Mouse (Mus musculus) lung, postnatal 0 days (tissue): ENCODE data around the gene Cldn13. TPM values are rescaled to one million over a fixed set of nuclear protein-coding genes. Genes with fewer than 3 reads are reported as not detected.
A peak's percentile ranks its signal among the peaks of the same experiment; 100 is the strongest.

Source experiments
- ATAC-seq: fragments of 200-750 bp; cut with Nextera tagmentation; 2 replicates; pipeline ENCODE4 v1.8.0; 2017; ENCODE audit warnings: moderate library complexity
- DNase-seq: peaks from one replicate; pipeline ENCODE4 v3.0.0-alpha.2; 2016; ENCODE audit warnings: low spot score
- H3K27ac ChIP-seq: fragments of 300-500 bp; sonication (generic); 2 replicates; pipeline ENCODE4 v1.5.1; 2014; ENCODE audit warnings: antibody characterized with exemption, mild to moderate bottlenecking, low read length, mixed read lengths
- H3K27me3 ChIP-seq: fragments of 300-500 bp; sonication (generic); replicated peaks from 2 replicates; pipeline ENCODE4 v1.6.1; 2014; ENCODE audit warnings: low read length, mixed read lengths; ENCODE audit not compliant: insufficient read depth
- H3K36me3 ChIP-seq: fragments of 300-500 bp; sonication (generic); 2 replicates; pipeline ENCODE4 v1.6.1; 2014; ENCODE audit warnings: low read length, mixed read lengths; ENCODE audit not compliant: insufficient read depth
- H3K4me1 ChIP-seq: fragments of 300-500 bp; sonication (generic); 2 replicates; pipeline ENCODE4 v1.6.1; 2014; ENCODE audit warnings: antibody characterized with exemption, low read depth, low read length, mixed read lengths; ENCODE audit not compliant: insufficient read depth
- H3K4me2 ChIP-seq: fragments of 300-500 bp; sonication (generic); replicated peaks from 2 replicates; pipeline ENCODE4 v1.6.1; 2014; ENCODE audit warnings: low read depth, mild to moderate bottlenecking, low read length, moderate library complexity, mixed read lengths
- H3K4me3 ChIP-seq: fragments of 300-500 bp; sonication (generic); 2 replicates; pipeline ENCODE4 v1.5.1; 2014; ENCODE audit warnings: low read depth, low read length
- H3K9ac ChIP-seq: fragments of 300-500 bp; sonication (generic); replicated peaks from 2 replicates; pipeline ENCODE4 v1.6.1; 2014; ENCODE audit warnings: low read depth, mild to moderate bottlenecking
- H3K9me3 ChIP-seq: fragments of 300-500 bp; sonication (generic); 2 replicates; pipeline ENCODE4 v1.6.1; 2016; ENCODE audit warnings: low read length, mixed read lengths
- CTCF ChIP-seq: IDR thresholded peaks from 2 replicates; pipeline ENCODE4 v1.5.1; 2016; ENCODE audit warnings: antibody characterized with exemption, mild to moderate bottlenecking
- EP300 ChIP-seq: IDR thresholded peaks from 2 replicates; pipeline ENCODE4 v1.6.1; 2016; ENCODE audit warnings: antibody characterized with exemption, mild to moderate bottlenecking, control low read depth
- WGBS: fragments of 180-500 bp; shearing (Covaris S2); extraction: QIAGEN DNeasy Blood & Tissue Kit; methylation state at CpG from one replicate; pipeline ENCODE4 v1.1.7; 2014; 5-methylcytosine and 5-hydroxymethylcytosine counted together
- polyA plus RNA-seq: library from polyadenylated mRNA; unstranded; fragments of >200 nt; fragmentation: Nextera tagmentation; extraction: Ambion mirVana; gene quantifications from 2 replicates; pipeline ENCODE4 v1.2.1, GENCODE M21; 2015

The Cldn13 gene
- polyA plus RNA-seq, 1 experiment from 2014 or later: 1.6 TPM

DNA sequence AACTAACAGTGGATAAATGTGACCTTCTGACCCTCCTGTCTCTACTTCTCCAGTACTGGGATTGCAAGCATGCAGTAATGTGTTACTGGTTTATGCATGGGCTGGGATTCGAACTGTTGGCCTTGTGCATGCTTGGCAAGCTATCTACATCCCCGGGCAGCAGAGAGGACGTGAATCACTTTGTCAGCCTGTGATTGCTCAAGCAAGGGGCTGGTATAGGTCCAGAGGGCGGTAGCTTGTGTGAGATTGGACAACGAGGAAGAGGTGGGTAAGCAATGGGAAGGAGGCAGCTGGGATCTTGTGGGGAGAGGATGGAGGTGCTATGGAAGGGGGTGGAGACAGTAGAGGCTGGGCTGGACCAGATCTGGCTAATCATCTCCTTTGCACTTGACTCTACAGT is 46.8 kb downstream of the Cldn13 start:
- WGBS: 53% methylated on average over 5 of the region's 5 CpGs
- no peak overlapping the region; the same call in 1 of the 2 replicates for H3K27ac ChIP-seq
- TF ChIP-seq EP300 (no peak), CTCF (no peak)
- H3K27me3 ChIP-seq: no peaks in the 10 kb centered on the region
- peak; percentile 24 for ATAC-seq
- H3K9me3 ChIP-seq: no peaks in the 10 kb centered on the region
- no peak overlapping the region for H3K4me3 ChIP-seq
- H3K36me3 ChIP-seq: no peaks in the 10 kb centered on the region
- H3K9ac ChIP-seq: no peak overlapping the region
- H3K4me2 ChIP-seq: no peak overlapping the region
- H3K4me1 ChIP-seq: no peaks in the 10 kb centered on the region
- DNase-seq: peak; percentile 46

DNA sequence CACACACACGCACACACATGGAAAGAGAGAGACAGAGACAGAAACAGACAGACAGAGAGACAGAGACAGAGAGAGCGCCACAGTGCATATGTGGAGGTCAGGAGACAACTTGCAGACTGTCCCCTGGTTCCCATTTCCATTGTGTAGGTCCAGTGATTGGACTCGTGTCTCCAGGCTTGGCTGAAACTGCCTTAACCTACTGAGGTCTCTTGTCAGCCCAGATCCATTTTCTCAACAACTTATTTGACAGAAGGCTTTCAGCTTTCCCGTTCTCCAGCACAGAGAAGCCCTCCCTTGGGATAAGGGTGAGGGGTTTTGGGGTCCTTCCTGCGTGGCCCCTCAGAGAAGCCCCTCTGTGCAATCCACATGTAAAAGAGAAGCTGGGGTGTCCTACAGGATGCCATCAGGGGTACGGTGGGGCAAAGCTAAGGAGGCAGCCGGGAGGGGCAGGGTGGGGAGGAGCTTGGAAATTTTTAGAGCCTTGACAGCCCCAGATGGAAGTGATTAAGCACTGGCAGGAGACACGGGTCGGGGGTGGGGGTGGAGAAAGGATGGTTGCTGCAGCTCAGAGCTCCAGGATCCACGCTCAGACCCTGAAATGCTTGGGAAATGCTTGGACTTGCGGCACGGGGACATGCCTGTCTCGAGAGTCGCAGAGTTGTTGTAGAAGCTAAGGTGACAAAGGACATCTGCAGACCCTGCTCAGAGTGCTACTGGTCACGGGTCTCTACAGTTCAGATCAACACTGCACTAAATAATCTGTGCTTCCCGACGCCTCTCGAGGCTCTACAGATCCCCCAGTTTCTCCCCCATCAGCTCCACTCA is 47.8 kb downstream of the Cldn13 start:
- TF ChIP-seq CTCF (no peak), EP300 (no peak)
- H3K27ac ChIP-seq: peak overlapping the region; percentile 82; the same call in 1 of the 2 replicates
- H3K9ac ChIP-seq: no peak overlapping the region
- H3K9me3 ChIP-seq: no peaks in the 10 kb centered on the region
- no peaks in the 10 kb centered on the region for H3K36me3 ChIP-seq
- ATAC-seq: peak; percentile 57
- no peaks in the 10 kb centered on the region for H3K4me1 ChIP-seq
- H3K4me2 ChIP-seq: 0 out of 2 replicates have a peak overlapping the region, but pooled peaks have one; percentile 5
- no peaks in the 10 kb centered on the region for H3K27me3 ChIP-seq
- DNase-seq: peak; percentile 64
- 42% methylated on average over 18 of the region's 18 CpGs for WGBS
- H3K4me3 ChIP-seq: no peak overlapping the region

DNA sequence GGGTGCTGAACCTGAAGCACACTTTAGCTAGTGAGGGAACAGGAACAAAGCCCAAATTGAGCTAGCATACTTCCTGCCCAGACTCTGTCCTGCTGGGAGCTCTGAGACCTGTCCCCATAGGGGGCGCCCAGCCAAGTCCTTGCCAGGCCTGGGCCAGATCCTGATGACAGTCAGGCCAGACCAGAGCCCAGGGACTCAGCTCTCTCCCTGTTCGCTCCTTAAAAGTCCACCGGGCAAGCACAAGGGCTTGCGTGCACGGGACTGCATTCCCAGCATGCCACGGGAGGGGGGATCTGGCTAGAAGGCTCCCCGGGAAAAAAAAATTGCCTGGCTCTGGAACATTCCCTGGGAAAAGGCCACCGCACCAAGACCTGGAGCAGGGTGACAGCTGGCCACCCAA is 50.2 kb downstream of the Cldn13 start:
- ATAC-seq (peak; percentile 37), DNase-seq (peak; percentile 38)
- Histone ChIP-seq H3K9ac (no peak overlapping the region), H3K9me3 (no peaks in the 10 kb centered on the region), H3K27me3 (no peaks in the 10 kb centered on the region), H3K4me1 (no peaks in the 10 kb centered on the region), H3K4me2 (no peak overlapping the region), H3K27ac (0 out of 2 replicates have a peak overlapping the region, but pooled peaks have one; percentile 2), H3K4me3 (no peak overlapping the region), H3K36me3 (no peaks in the 10 kb centered on the region)
- TF ChIP-seq CTCF (peak; percentile 49), EP300 (no peak)
- 33% methylated on average over 8 of the region's 8 CpGs for WGBS

Other genes with a start within 250 kb of the Cldn13 start
- 7.2 and 10.2 TPM in 2 replicates for gene Limk1, start 226.9 kb downstream of the Cldn13 start, polyA plus RNA-seq
- 1,769 and 1,865 TPM in 2 replicates for gene Eln, start 168.2 kb downstream of the Cldn13 start, polyA plus RNA-seq
- not detected in 2 replicates for gene Tmem270, start 8.8 kb downstream of the Cldn13 start, polyA plus RNA-seq
- 33.7 and 35.5 TPM in 2 replicates for gene Mettl27, start 16.8 kb upstream of the Cldn13 start, polyA plus RNA-seq
- gene Cldn4, start 31.4 kb upstream of the Cldn13 start, polyA plus RNA-seq: 28.2 and 29.2 TPM in 2 replicates
- 547 and 583 TPM in 2 replicates for gene Cldn3, start 70.7 kb upstream of the Cldn13 start, polyA plus RNA-seq
- gene Abhd11, start 93.6 kb upstream of the Cldn13 start, polyA plus RNA-seq: 72.9 and 80.9 TPM in 2 replicates
- 5.5 and 5.8 TPM in 2 replicates for gene Stx1a, start 108.0 kb upstream of the Cldn13 start, polyA plus RNA-seq
- gene Dnajc30, start 148.7 kb upstream of the Cldn13 start, polyA plus RNA-seq: 28.0 and 28.8 TPM in 2 replicates
- 52.2 and 53.1 TPM in 2 replicates for gene Bud23, start 149.4 kb upstream of the Cldn13 start, polyA plus RNA-seq
- gene Vps37d, start 162.7 kb upstream of the Cldn13 start, polyA plus RNA-seq: 4.0 and 4.4 TPM in 2 replicates
- gene Mlxipl, start 174.4 kb upstream of the Cldn13 start, polyA plus RNA-seq: 0.70 and 0.96 TPM in 2 replicates
- gene Tbl2, start 234.1 kb upstream of the Cldn13 start, polyA plus RNA-seq: 8.7 and 9.5 TPM in 2 replicates